Mouse (Mus musculus): ENCODE results near the gene Fzr1.

GRCm38 (mm10) chr10:81341333-81341949 lies 36.9 kb downstream of the Fzr1 start:
- TF ChIP-seq MYOG (IDR thresholded peaks at IDR 0.05; ENCODE audit: control insufficient read depth, extremely low read depth, insufficient read length) (no peak), MAX (IDR thresholded peaks at IDR 0.05) (no peak), USF1 (IDR thresholded peaks at IDR 0.05; ENCODE audit: low read depth) (no peak), CTCF (IDR thresholded peaks at IDR 0.05; ENCODE audit: control insufficient read depth, insufficient read depth, insufficient read length) (peak; percentile 89)

Measured in C2C12 (cell line).